Mouse (Mus musculus) forebrain, postnatal 0 days (tissue): ENCODE measurements around the gene Boll. TPM values are rescaled to one million over a fixed set of nuclear protein-coding genes. Genes with fewer than 3 reads are reported as not detected.

Source experiments
- ATAC-seq: fragments of 200-750 bp; cut with Nextera tagmentation; 2 replicates; pipeline ENCODE4 v1.8.0; 2017; ENCODE audit warnings: mild to moderate bottlenecking, moderate library complexity
- DNase-seq: peaks from one replicate; pipeline ENCODE4 v3.0.0-alpha.2; 2015
- H3K27ac ChIP-seq: fragments of 300-500 bp; sonication (generic); 2 replicates; pipeline ENCODE4 v1.5.1; 2014; ENCODE audit warnings: low read depth, mild to moderate bottlenecking, antibody characterized with exemption, low read length, moderate library complexity, mixed read lengths
- H3K27me3 ChIP-seq: fragments of 300-500 bp; sonication (generic); 2 replicates; pipeline ENCODE4 v1.6.1; 2014; ENCODE audit warnings: mild to moderate bottlenecking, low read length, mixed read lengths; ENCODE audit not compliant: insufficient read depth
- H3K36me3 ChIP-seq: fragments of 300-500 bp; sonication (generic); 2 replicates; pipeline ENCODE4 v1.6.1; 2014; ENCODE audit warnings: mild to moderate bottlenecking, moderate library complexity; ENCODE audit not compliant: insufficient read depth
- H3K4me1 ChIP-seq: fragments of 300-500 bp; sonication (generic); 2 replicates; pipeline ENCODE4 v1.6.1; 2014; ENCODE audit warnings: antibody characterized with exemption; ENCODE audit not compliant: insufficient read depth
- H3K4me2 ChIP-seq: fragments of 300-500 bp; sonication (generic); 2 replicates; pipeline ENCODE4 v1.6.1; 2014; ENCODE audit warnings: low read depth, mild to moderate bottlenecking, moderate library complexity
- H3K4me3 ChIP-seq: fragments of 300-500 bp; sonication (generic); 2 replicates; pipeline ENCODE4 v1.5.1; 2014; ENCODE audit warnings: low read depth, low read length, mixed read lengths
- H3K9ac ChIP-seq: fragments of 300-500 bp; sonication (generic); 2 replicates; pipeline ENCODE4 v1.6.1; 2014; ENCODE audit warnings: mild to moderate bottlenecking
- H3K9me3 ChIP-seq: fragments of 300-500 bp; sonication (generic); 2 replicates; pipeline ENCODE4 v1.6.1; 2016; ENCODE audit warnings: low read length
- CTCF ChIP-seq: sonication (generic); IDR thresholded peaks from 2 replicates; pipeline ENCODE4 v1.5.1; 2016; ENCODE audit warnings: antibody characterized with exemption, control low read depth, low read depth
- WGBS: fragments of 180-500 bp; shearing (Covaris S2); extraction: QIAGEN DNeasy Blood & Tissue Kit; methylation state at CpG from one replicate; pipeline ENCODE4 v1.1.7; 2014; 5-methylcytosine and 5-hydroxymethylcytosine counted together
- polyA plus RNA-seq: library from polyadenylated mRNA; unstranded; fragments of >200 nt; fragmentation: Nextera tagmentation; extraction: Ambion mirVana; gene quantifications from 2 replicates; pipeline ENCODE4 v1.2.1, GENCODE M21; 2015
- total RNA-seq: library from RNA; depleted of rRNA; stranded (reverse); fragments of >200 nt; gene quantifications from 2 replicates; pipeline ENCODE4 v1.2.3, GENCODE M21; 2014

Gene Boll
- total and polyA plus RNA-seq, 2 experiments from 2014 or later: not detected

- DNase-seq: no peak
- Histone ChIP-seq H3K9ac (no peak overlapping the region), H3K4me2 (no peak overlapping the region), H3K27me3 (no peaks in the 10 kb centered on the region), H3K4me3 (no peak overlapping the region), H3K36me3 (no peaks in the 10 kb centered on the region), H3K9me3 (no peaks in the 10 kb centered on the region), H3K27ac (no peak overlapping the region), H3K4me1 (no peaks in the 10 kb centered on the region)
- ATAC-seq: no peak
- TF ChIP-seq CTCF: no peak
- WGBS: 57% methylated on average over 1 of the region's 1 CpGs
These were observed 135.9 kb downstream of the Boll start for GRCm38 (mm10) chr1:55227376-55227775.

GRCm38 (mm10) chr1:55226011-55226857 is 137.0 kb downstream of the Boll start, which contains the start of gene Rftn2:
Gene Rftn2, minus strand, starts transcription at chr1:55226782.
- ATAC-seq: no peak
- TF ChIP-seq CTCF: no peak

GRCm38 (mm10) chr1:55225398-55225797 is 137.9 kb downstream of the Boll start:
- no peaks in the 10 kb centered on the region for H3K9me3 ChIP-seq
- TF ChIP-seq CTCF: no peak
- H3K9ac ChIP-seq: peak overlapping the region; percentile 48; the same call in 1 of the 2 replicates
- H3K27ac ChIP-seq: 0 out of 2 replicates have a peak overlapping the region, but pooled peaks have one; percentile 57
- ATAC-seq (peak; percentile 58), DNase-seq (peak; percentile 33)
- H3K4me3 ChIP-seq: peak overlapping the region; percentile 37
- peak overlapping the region; percentile 59 for H3K4me2 ChIP-seq
- 17% methylated on average over 3 of the region's 3 CpGs for WGBS
- no peaks in the 10 kb centered on the region for H3K27me3 ChIP-seq
- H3K4me1 ChIP-seq: no peaks in the 10 kb centered on the region
- H3K36me3 ChIP-seq: no peaks in the 10 kb centered on the region

More at GRCm38 (mm10) chr1:55226011-55226857, 137.0 kb downstream of the Boll start, which contains the start of gene Rftn2:
- Histone ChIP-seq H3K27ac (peak within 1 kb of the TSS; percentile 57), H3K4me3 (peak within 1 kb of the TSS; percentile 37), H3K36me3 (no peaks in the 10 kb centered on the region), H3K9ac (peak within 1 kb of the TSS; percentile 48), H3K27me3 (no peaks in the 10 kb centered on the region), H3K4me1 (no peaks in the 10 kb centered on the region), H3K4me2 (peak within 1 kb of the TSS; percentile 59), H3K9me3 (no peaks in the 10 kb centered on the region)
- WGBS: 2% methylated on average over 26 of the region's 26 CpGs
- peak; percentile 48 for DNase-seq

GRCm38 (mm10) chr1:55224111-55224510 is 139.2 kb downstream of the Boll start:
- Histone ChIP-seq H3K4me1 (no peaks in the 10 kb centered on the region), H3K4me3 (peak overlapping the region; percentile 37), H3K9me3 (no peaks in the 10 kb centered on the region), H3K4me2 (peak overlapping the region; percentile 59), H3K27ac (no peak overlapping the region), H3K9ac (0 out of 2 replicates have a peak overlapping the region, but pooled peaks have one; percentile 48), H3K27me3 (no peaks in the 10 kb centered on the region), H3K36me3 (no peaks in the 10 kb centered on the region)
- 39% methylated on average over 11 of the region's 11 CpGs for WGBS
- DNase-seq (peak; percentile 45), ATAC-seq (peak; percentile 82)
- no peak for TF ChIP-seq CTCF

- Histone ChIP-seq H3K4me1 (no peaks in the 10 kb centered on the region), H3K4me3 (no peak overlapping the region), H3K36me3 (no peaks in the 10 kb centered on the region), H3K4me2 (no peak overlapping the region), H3K27me3 (no peaks in the 10 kb centered on the region), H3K27ac (no peak overlapping the region), H3K9ac (no peak overlapping the region), H3K9me3 (no peaks in the 10 kb centered on the region)
- no peak for ATAC-seq
- WGBS: 90% methylated on average over 7 of the region's 7 CpGs
- no peak for DNase-seq
- TF ChIP-seq CTCF: no peak
These were observed 140.2 kb downstream of the Boll start for GRCm38 (mm10) chr1:55223026-55223425.

GRCm38 (mm10) chr1:55221352-55221751 is 141.9 kb downstream of the Boll start:
- H3K4me1 ChIP-seq: no peaks in the 10 kb centered on the region
- H3K4me2 ChIP-seq: no peak overlapping the region
- no peak for TF ChIP-seq CTCF

GRCm38 (mm10) chr1:55217191-55217590 is 146.1 kb downstream of the Boll start:
- Histone ChIP-seq H3K4me1 (no peaks in the 10 kb centered on the region), H3K27me3 (no peaks in the 10 kb centered on the region), H3K4me2 (no peak overlapping the region), H3K9ac (no peak overlapping the region), H3K9me3 (no peaks in the 10 kb centered on the region), H3K4me3 (no peak overlapping the region), H3K36me3 (no peaks in the 10 kb centered on the region), H3K27ac (no peak overlapping the region)
- TF ChIP-seq CTCF: no peak
- ATAC-seq: no peak
- 61% methylated on average over 2 of the region's 2 CpGs for WGBS
- no peak for DNase-seq

More at GRCm38 (mm10) chr1:55221352-55221751, 141.9 kb downstream of the Boll start:
- H3K9me3 ChIP-seq: no peaks in the 10 kb centered on the region
- no peak overlapping the region for H3K27ac ChIP-seq
- no peak overlapping the region for H3K4me3 ChIP-seq
- H3K27me3 ChIP-seq: no peaks in the 10 kb centered on the region
- H3K9ac ChIP-seq: no peak overlapping the region
- WGBS: 47% methylated on average over 4 of the region's 4 CpGs
- DNase-seq (no peak), ATAC-seq (no peak)
- no peaks in the 10 kb centered on the region for H3K36me3 ChIP-seq
